Mouse (Mus musculus): ENCODE measurements at regions not wholly inside any gene's neighbourhood (a gene's known extent, or its start where the extent isn't known, plus 50 kb on each side); places are given as distances from the start of the nearest gene placed in this dataset.

- no peak for TF ChIP-seq POLR2A (IDR thresholded peaks at IDR 0.05; ENCODE audit: control insufficient read depth, extremely low read depth, insufficient read depth, low read length, poor library complexity)
- no peak for TF ChIP-seq CTCF (IDR thresholded peaks at IDR 0.05; ENCODE audit: borderline replicate concordance, control insufficient read depth, extremely low read depth, insufficient read depth, low read length, poor library complexity)
These were observed 96.6 kb downstream of the Rgs2 start for GRCm38 (mm10) chr1:143907312-143907711.
